Mouse (Mus musculus) lung, postnatal 25 days (tissue): ENCODE results near the gene Prdx3.
"Not testable (repeated sequence)": the region's sequence is repeated elsewhere in the genome, so short reads cannot be mapped to it uniquely, and the experiment has no call there.

Experiments used
- DNase-seq: peaks from one replicate; pipeline ENCODE4 v3.0.0; 2022; ENCODE audit warnings: low spot score

Prdx3 gene

DNA sequence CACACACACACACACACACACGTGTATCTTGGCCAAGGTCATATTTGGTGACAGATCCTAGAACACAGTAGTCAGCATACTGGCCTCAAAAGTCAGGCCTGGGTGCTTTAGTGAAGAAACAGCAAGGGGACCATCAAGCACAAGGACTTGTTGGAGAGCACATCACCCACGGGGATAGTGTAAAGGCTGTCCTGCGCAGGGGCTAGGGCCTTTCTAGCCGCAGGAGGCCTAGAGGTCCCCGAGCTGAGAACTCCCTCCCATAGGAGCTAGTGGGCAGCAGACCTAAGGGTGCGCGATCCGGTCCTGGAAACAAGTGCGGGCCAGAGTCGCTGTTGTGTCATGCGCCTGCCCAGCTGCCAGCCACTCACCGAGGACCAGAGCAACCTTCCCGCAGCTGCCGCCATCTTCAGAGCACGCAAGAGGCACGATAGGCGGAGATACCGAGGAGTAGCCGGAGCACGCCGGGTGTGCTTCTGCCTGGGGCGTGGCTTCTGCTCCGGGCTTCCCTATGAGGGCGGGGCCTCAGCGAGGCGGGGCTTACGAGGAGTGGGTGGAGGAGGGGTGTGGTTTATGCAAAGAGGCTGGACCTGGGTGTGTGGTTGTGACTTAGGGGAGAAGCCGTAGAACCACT is at the start of gene Prdx3:
TSS of gene Prdx3 (minus strand) at position 493 of the 631 bp plus-strand sequence.
- peak; percentile 98 for DNase-seq

DNA sequence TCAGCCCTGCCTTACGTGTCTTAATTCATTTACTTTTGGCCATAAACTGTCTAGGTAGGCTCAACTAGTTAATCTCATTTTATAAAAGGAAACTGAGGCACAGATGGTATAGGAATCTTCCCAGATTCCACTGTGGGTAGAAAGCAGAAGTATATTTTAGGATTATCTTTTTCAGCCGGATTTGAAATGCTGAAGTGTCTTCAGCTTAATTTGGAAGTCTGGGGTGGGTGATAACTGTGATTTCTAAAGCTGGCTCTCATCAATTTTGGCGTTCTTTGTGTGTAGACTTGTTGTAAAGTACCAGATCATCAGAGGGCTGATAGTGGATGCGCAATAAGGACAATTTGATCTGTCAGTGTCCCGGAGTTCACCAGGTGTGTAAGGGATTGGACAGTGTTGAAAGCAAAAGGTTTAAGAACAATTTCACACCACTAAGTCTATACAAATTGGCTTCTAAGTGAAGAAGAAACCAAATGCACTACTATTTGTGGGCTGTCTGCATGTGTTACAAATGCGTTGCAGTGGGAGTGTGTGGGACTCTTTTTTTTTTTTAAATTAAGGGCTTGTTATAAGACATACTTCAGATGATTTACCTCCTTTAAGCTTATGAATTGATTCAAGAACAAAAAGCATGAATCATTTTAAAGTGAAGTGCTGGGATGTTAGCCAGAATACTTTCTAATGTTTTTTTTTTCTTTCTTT is 42.7 kb upstream of the Prdx3 start:
- no peak for DNase-seq

DNA sequence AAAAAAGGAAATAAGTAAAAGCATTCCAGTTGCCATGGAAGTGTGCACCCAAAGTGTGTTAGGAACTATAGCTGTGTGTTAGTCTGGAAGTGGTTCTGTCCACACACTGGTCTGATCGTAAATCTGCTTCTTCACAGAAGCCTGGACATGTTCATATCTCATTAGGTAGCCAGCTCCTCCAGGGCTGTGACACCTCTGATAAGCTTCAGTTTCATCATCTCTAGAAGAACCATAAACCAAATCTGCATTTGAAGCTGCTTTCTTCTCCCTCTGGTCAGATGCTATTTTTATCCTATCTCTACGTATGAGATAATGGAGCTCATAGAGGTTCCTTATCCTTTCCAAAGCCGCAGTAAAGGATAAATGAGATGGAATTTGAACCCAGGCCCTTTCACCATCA is 41.5 kb upstream of the Prdx3 start:
- DNase-seq = no peak

DNA sequence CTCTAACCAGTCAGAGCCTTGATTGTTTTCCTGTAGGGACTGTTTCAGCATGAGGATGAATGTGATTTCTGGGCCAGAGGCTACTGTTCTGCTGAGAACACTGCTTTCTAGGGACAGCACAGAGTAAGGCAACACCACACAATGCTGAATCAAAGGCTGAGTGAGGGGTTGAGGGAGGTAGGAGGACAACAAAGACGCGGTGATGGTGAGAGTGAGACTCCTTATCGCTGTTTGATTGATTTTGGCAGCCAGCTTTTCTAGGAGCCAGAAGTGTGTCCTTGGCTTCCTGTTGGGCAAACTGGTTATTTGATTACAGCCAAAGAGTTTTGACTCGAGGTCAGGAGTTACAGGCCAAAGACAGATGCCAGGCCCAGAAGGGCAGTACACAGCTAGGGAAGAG is 40.9 kb upstream of the Prdx3 start:
- no peak for DNase-seq

DNA sequence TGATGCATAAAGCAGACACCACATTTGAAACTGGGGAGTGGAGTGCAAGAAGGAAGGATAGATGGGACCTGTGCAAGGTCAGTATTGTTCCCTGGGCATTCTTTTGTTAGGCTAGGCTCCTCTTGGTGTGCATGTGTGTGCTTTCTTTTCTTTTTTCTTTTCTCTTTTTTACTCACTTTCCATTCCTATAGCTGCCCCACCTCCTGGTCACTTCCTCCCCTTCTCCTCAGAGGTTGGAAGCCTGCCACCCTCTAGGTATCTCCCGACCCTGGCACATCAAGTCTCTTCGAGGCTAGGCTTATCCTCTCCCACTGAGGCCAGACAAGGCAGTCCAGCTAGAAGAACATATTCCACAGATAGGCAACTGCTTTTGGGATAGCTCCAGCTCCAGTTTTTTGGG is 37.3 kb upstream of the Prdx3 start:
- no peak for DNase-seq

DNA sequence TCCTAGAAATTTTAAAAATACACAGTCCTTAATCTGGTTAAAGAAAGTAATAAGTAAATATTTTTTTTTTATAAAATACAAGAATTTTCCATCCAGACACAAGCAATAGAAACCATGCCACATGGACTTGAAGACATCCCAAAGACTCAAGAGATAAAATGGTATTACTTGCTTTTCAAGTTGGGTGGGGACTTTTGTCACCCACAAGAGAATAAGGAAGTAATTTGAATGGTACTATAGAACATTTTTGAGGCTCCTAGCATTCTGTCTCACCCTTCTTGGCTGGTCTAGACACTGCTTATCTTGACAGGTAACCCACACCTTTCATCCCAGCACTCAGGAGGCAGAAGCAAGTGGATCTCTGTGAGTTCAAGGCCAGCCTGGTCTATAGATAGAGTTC is 35.9 kb upstream of the Prdx3 start:
- no peak for DNase-seq

DNA sequence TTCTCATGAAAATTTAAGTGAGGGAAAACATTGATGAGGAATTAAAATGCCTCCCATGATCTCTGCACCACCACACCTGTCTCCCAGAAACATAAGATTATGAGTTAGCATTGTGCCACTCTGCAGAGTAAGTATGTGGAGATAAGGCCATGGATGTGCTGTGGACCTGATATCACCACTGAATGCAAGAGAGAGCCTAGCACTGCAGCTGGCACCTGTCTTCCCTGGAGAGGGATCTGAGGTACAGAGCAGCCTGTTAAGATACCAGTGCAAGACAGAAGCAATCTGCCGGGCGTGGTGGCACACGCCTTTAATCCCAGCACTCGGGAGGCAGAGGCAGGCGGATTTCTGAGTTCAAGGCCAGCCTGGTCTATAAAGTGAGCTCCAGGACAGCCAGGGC is 31.1 kb upstream of the Prdx3 start:
- no peak for DNase-seq

DNA sequence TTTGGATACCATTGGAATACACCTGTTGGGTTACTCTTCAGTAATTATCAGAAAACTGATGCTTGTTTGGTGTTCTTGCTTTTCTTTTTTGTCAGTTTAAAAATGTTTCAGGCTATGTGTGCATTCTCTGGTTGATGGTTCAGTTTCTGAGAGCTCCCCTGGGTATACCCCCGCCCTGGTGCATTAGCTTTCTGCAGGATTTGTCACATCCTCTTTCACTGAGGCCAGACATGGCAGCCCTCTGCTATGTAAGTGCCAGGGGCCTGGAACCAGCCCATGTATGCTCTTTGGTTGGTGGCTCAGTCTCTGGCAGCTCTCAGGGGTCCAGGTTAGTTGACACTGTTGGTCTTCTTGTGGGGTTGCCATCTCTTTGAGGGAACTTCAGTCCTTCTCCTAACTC is 29.6 kb upstream of the Prdx3 start:
- DNase-seq = no peak

DNA sequence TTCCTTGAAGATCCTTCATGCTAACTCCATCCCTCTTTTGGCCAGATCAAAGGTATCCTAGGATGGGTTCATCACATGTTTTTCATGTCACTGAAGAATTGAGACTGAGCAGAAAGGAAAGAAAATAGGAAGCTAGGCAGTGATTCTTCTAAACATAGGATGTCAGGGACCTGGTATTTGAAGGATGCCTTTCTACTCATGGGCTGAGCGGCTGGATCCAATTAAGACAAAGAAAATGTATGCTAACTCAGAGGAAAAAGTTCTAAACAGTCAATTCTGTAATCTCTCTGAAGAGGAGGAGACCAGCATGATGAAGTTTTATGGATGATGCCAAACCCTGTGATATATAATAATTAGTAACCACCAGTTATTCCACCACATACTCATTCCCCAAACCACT is 28.8 kb upstream of the Prdx3 start:
- no peak for DNase-seq

DNA sequence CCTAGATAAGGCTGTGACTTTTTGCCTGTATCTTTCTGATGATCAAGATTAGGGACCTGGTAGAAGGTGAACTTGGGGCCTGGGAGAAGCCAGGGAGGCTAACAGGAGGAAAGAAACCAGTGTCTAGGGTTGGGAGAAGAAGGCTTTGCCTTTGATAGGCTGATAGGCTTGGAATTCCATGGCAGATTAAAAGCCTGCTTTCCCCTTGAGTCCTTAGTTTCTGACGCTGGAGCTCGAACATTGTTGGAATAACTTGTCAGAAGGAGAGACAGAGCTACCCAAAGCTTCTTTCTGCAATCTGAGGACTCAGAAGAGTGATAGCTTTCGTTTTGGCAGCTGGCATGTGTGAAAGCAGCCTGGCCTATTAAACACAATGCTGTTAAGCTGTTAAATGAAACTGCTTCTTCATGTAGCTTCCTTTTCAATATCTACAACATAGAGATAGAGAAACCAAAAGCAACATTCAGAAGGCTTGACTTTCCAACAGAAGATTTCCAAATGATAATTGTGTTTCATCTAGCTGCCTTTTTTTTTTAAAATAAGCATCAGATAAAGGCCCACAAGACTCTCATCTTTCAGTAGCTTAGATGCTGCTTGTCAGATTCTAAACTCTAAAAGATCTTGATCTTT is 21.0 kb upstream of the Prdx3 start:
- DNase-seq = peak; percentile 35

DNA sequence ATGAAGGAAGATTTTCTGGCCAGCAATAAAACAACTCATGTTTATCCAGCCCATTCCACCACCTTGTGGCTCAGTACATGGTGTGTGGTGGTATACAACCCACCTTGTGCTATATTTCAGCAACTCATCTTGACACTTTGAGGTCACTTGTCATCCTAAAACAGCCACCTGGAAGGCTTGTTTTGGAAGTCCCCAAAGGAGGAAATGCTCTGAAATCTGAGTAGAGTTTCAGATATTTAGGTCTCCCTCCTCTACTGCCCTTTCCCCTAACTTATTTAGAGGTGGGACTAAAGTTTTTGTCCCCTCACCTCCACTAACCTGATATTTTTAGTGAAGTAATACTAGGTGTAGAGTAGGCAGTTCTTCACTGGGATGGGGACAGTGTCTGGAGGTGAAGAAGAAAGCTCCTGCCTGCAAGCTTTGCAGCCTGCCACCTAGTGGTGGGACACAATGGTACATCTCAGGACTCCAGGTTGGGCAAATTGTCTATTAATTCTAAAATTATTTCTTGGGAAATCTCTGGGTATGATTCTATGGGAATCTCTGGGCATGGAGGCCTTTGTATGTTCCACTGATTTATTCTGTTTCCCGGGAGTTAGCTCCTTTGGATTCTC is 17.7 kb upstream of the Prdx3 start:
- DNase-seq = peak; percentile 72

DNA sequence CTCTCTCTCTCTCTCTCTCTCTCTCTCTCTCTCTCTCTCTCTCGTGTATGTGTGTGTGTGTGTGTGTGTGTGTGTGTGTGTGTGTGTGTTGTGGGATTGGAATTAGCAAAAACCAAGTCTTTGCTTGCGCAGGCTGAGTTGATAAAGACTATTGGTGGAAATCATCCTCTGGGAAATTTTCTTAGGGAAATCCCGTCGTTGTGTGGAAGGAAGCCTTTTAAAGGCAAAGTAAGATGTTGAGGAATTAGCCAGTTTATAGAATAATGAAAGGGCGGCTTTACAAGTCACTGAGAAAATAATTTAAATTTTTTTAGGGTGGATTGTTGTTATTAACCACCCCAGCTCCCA is 16.7 kb upstream of the Prdx3 start:
- DNase-seq = no peak

DNA sequence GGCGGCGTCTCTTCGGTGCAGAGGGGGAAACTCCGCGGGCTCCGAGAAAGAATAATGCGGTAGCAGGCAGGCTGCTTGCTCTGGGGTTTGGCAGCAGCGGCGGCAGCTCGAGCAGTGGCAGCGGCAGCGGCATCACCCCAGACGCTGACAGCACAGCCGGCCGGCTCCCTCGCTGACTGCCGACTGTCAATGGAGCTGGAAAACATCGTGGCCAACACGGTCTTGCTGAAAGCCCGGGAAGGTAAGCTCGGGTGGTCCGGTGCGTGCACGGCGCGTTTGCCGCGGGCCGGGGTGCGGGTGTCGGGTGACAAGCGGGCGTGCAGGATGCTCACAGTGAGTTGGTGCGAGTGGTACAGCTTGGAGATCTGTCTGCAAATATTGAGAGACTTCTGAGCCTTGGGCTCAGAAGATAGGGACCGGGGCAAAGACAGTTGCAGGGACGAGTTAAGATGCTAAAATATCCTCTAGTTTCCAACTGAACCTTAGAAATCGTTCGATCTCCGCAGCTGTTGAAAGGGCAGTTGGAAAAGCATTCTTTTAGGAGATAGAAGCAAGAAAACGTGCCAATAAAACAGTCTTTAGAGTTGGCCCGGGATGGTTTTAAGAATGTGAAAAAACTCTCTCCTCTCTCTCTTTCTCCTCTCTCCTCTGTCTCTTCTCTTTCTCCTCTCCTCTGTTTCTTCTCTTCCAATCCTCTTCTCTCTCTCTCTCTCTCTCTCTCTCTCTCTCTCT is 16.2 kb upstream of the Prdx3 start:
- no peak for DNase-seq

DNA sequence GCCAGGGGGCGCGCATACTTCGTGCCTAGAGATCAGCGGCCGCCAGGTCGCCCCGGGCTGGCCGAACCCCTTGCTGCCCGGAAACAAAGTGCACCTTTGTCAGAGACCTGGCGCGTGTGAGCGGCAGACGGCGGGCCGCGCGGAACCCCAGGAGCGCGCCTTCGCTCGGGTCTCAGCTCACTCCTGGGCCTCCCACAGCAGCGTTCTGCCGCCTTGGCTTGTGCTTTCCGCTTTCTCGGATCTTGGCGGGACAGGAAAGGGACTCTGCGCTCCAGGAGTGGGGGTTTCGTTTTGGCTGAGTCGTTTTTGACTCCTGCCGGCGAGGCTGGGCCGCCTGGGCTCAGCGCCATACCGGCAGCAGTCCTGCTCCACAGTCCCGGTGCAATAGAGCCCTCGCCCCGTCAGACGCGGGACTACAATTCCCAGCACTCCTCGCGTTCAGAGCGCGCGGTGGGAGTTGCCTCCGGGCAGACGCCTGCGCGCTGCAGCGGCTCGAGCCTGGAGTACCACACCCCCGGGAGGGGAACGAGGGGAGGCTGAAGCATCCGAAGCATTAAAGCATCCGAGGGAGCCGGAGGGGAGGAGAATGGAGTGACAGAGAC is 15.5 kb upstream of the Prdx3 start, which contains the start of gene Grk5:
TSS of gene Grk5 (plus strand) at position 36 of the 602 bp plus-strand sequence.
- DNase-seq = peak; percentile 96

DNA sequence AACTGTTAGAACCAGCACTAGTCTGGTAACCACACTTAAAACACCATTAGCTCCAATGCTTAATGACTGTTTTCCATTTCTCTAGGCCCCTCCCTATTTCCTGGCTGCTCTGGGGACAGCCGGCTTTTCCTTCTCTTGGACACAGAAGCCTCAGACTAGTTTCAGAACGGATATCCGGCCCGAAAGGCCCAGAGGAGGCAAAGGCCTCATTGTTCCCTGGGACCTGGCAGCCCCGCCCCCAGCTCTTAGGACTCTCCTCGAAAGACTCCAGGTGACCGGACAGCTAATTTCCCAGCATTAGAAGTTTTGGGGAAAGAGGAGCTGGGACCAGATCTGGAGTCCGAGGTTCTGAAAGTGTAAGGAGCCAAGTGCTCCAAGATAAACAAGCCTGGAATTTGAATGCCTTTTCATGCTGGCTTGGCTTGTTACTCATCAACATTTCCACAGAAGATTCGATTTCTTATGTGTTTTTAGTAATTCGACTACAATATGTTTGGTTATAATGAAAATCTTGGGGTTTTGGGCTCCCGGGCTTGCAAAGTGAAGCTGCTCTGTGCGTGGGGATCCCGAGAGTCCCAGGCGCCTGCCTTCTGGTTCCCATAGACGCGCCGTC is 14.9 kb upstream of the Prdx3 start:
- peak; percentile 84 for DNase-seq

DNA sequence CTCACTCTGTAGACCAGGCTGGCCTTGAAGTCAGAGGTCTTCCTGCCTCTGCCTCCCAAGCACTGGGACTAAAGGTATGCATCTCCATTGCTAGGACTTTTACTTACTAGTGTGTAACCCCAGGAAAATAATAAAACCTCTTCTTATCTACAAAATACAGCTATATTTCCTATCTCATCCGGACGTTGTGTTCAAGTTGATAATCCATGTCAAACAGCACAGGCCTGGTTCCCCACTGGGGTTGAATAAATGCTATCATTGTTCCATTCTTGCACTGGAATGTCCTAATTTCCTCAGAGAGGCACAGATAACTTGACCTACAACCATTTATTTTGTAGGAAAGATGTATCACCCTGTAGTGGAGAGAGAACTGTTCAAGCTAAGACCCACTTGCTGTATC is 13.3 kb upstream of the Prdx3 start:
- no peak for DNase-seq

DNA sequence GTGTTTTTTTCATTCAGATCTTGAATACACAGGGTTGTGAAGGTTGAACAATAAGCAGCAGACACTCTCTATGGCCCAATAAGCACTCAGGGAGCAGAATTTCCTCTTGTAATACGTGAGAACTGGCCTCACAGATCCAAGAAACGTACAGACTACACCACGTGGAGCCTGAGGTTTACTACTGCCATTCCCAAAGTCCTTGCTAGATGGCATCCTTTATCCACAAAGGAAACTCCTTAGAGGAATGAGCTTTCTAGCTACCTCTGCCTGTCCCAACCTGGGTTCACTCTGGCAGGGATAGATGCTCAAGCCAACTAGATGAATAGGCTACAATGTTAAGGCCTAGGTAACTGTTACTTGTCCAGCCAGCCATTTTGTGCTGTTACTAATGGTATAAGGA is 8.8 kb upstream of the Prdx3 start:
- DNase-seq = peak; percentile 72

DNA sequence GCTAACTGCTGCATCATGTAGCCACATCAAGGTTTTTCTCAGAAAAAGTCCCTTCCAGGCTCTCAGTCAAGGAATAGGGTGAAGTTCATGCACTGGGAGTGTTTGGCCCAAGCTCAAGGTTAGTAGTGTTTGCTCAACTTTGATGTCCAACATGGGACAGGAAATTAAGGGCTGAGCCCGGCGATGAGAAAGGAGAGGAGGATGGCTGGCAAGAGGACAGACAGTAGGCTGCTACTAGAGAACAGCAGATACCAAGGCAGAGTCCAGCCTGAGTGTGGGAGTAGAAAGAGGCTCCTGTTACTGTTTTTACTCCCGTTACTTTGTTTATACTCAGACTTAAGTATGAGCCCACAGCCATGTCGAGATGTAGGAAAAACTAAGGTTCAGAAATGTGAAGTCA is 855 bp downstream of the Prdx3 start:
- no peak for DNase-seq

DNA sequence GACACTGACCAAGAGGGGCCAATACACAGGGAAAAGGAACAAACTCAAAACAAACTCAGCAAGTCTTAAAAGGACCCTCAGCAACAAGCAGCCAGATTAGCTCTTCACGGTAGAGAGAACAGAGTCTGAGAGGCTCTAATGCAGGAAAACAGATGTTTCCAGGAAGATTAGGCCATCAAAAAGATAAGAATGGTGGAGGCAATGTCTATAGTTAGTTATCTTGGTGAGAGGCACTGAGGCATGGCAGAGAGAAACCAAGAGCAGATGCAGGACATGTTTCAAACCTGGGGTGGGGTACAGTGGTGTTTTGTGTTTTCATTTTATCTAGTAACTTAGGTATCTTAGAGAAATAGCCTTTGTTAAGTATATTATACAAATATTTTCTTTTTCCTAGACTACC is 2.1 kb downstream of the Prdx3 start:
- no peak for DNase-seq

DNA sequence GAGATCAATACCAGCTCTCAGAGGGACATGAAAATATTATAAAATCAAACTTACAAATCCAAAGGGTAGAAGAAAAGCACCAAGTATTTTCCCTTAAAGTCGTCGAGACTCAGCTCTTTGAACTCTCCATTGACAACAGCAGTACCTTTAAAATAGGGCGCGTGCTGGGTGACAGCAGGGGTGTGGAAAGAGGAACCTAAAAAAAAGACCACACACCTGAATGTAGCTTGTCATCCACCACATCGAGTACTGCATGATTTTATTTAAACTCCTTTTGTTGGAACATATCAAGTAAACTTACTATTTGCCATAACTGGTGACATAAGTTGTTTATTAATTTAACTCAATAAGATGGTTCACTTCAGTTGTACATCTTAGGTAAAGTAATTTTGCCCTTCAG is 3.0 kb downstream of the Prdx3 start:
- no peak for DNase-seq

DNA sequence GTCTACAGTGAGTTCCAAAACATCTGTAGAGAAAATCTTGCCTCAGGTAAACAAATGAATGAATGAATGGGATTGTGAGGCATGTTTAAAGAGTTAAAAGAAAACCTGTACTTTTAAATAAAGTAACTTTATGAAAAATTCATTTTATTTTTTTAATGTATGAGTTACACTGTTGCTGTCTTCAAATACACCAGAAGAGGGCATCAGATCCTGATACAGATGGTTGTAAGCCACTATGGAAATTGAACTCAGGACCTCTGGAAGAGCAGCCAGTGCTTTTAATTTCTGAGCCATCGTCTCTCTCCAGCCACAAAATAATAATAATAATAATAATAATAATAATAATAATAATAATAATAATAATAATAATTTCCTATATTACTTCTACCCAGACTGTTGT is 3.9 kb downstream of the Prdx3 start:
- DNase-seq = no peak

DNA sequence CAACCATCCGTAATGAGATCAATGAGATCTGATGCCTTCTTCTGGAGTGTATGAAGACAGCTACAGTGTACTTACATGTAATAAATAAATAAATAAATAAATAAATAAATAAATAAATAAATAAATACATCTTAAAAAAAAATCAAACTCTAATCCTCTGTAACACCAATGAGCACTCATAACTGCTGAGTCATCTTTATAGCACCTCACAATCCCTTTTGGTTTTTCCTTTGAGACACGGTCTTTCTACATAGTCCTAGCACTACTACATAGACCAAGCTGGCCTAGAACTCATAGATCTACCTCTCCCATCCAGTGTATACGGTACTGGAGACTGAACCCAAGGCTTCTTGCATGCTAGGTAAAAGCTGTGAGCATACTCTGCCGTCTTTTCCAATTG is 8.2 kb downstream of the Prdx3 start:
- not testable (repeated sequence) for DNase-seq
